Mouse (Mus musculus): Measurements from ENCODE around the gene Crk. TPM values are rescaled to one million over a fixed set of nuclear protein-coding genes. Genes with fewer than 3 reads are reported as not detected.
A peak's percentile ranks its signal among the peaks of the same experiment; 100 is the strongest.

Crk gene
- polyA plus RNA-seq, 1 experiment from 2014 or later = 130 TPM

- H3K27me3 ChIP-seq (replicated peaks; ENCODE audit: control insufficient read depth, insufficient read depth, low read length) = no peaks in the 10 kb centered on the region
- peak; percentile 95 for ATAC-seq
- no peaks in the 10 kb centered on the region for H3K36me3 ChIP-seq (ENCODE audit: control insufficient read depth, insufficient read depth)
- H3K27ac ChIP-seq (ENCODE audit: low read length) = peak within 1 kb of the TSS; percentile 99
- H3K4me2 ChIP-seq (ENCODE audit: low read length) = peak within 1 kb of the TSS; percentile 77
- H3K4me1 ChIP-seq (replicated peaks; ENCODE audit: control insufficient read depth, insufficient read depth, low read length) = peaks cover 35% of the 10 kb centered on the region
- H3K9ac ChIP-seq (replicated peaks; ENCODE audit: low read depth, low read length) = peak within 1 kb of the TSS; percentile 99
- H3K9me3 ChIP-seq (ENCODE audit: control insufficient read depth, low read length) = no peaks in the 10 kb centered on the region
- peak within 1 kb of the TSS; percentile 84 for H3K4me3 ChIP-seq (replicated peaks; ENCODE audit: low read length)
- WGBS = under 1% methylated on average over 69 of the region's 76 CpGs
Measured at GRCm38 (mm10) chr11:75732434-75733226, 53.6 kb downstream of the Crk start, which contains the start of gene Ywhae. Gene Ywhae (plus strand): TSS chr11:75732869.

GRCm38 (mm10) chr11:75733227-75733940 is 54.3 kb downstream of the Crk start:
- Histone ChIP-seq H3K9me3 (ENCODE audit: control insufficient read depth, low read length) (no peaks in the 10 kb centered on the region), H3K4me2 (ENCODE audit: low read length) (peak overlapping the region; percentile 77), H3K9ac (replicated peaks; ENCODE audit: low read depth, low read length) (peak overlapping the region; percentile 99), H3K4me3 (replicated peaks; ENCODE audit: low read length) (peak overlapping the region; percentile 84), H3K27me3 (replicated peaks; ENCODE audit: control insufficient read depth, insufficient read depth, low read length) (no peaks in the 10 kb centered on the region), H3K27ac (ENCODE audit: low read length) (peak overlapping the region; percentile 99), H3K36me3 (ENCODE audit: control insufficient read depth, insufficient read depth) (no peaks in the 10 kb centered on the region), H3K4me1 (replicated peaks; ENCODE audit: control insufficient read depth, insufficient read depth, low read length) (peaks cover 38% of the 10 kb centered on the region)
- WGBS = under 1% methylated on average over 42 of the region's 52 CpGs
- peak; percentile 57 for ATAC-seq

DNA sequence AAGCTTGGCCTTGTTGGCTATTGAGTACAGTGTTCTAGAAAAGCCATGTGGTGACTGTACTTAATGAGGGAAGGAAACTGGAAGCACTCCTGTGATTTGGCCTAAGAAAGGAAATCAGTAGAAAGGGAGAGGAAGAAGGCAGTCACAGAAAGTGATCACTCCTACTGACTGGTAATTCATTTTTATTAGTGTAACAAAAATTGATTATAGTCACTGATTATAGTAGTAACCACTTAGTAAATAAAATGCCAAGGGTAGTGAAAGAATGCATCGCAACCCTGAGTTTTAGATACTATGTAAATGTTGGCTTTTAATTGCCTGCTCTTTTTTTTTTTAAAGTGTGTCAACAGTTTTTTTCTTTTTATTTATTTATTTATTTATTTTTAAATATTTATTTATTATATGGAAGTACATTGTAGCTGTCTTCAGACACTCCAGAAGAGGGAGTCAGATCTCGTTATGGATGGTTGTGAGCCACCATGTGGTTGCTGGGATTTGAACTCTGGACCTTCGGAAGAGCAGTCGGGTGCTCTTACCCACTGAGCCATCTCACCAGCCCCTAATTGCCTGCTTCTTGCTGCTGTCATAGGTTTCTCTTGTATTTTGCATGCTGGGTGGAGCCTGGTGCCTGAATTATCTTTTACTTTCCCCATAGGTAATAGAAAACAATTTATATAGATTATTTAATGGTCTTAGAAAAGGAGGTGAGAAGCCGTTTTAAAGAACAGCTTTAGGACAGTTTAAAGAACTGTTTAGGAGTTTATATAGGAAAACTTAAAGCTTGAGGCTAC is 56.6 kb downstream of the Crk start:
- Histone ChIP-seq H3K4me1 (replicated peaks; ENCODE audit: control insufficient read depth, insufficient read depth, low read length) (peaks cover 44% of the 10 kb centered on the region), H3K27me3 (replicated peaks; ENCODE audit: control insufficient read depth, insufficient read depth, low read length) (no peaks in the 10 kb centered on the region), H3K9me3 (ENCODE audit: control insufficient read depth, low read length) (no peaks in the 10 kb centered on the region), H3K9ac (replicated peaks; ENCODE audit: low read depth, low read length) (no peak overlapping the region), H3K4me2 (ENCODE audit: low read length) (peak overlapping the region; percentile 77), H3K27ac (ENCODE audit: low read length) (no peak overlapping the region), H3K36me3 (ENCODE audit: control insufficient read depth, insufficient read depth) (no peaks in the 10 kb centered on the region), H3K4me3 (replicated peaks; ENCODE audit: low read length) (peak overlapping the region; percentile 84)
- 77% methylated on average over 5 of the region's 5 CpGs for WGBS
- ATAC-seq = no peak

DNA sequence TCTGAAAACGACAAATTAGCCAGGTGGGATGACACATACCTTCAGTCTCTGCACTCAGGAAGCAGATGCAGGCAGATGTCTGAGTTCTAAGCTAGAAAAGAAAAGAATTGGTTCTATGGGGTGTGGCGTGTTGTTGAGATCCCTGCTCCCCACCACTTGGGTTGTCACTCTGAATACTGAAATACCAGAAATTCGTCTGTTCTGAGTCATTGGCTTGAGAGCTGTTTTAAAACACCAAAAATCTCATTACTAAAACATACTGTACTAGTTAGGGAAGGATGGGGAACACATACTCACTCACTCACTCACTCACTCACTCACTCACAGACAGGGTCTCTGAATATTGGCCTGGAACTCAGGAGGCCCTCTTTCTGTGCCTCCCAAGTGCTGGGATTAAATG is 57.9 kb downstream of the Crk start:
- Histone ChIP-seq H3K9ac (replicated peaks; ENCODE audit: low read depth, low read length) (no peak overlapping the region), H3K4me3 (replicated peaks; ENCODE audit: low read length) (no peak overlapping the region), H3K4me2 (ENCODE audit: low read length) (peak overlapping the region; percentile 16), H3K9me3 (ENCODE audit: control insufficient read depth, low read length) (no peaks in the 10 kb centered on the region), H3K27me3 (replicated peaks; ENCODE audit: control insufficient read depth, insufficient read depth, low read length) (no peaks in the 10 kb centered on the region), H3K4me1 (replicated peaks; ENCODE audit: control insufficient read depth, insufficient read depth, low read length) (peaks cover 45% of the 10 kb centered on the region), H3K36me3 (ENCODE audit: control insufficient read depth, insufficient read depth) (no peaks in the 10 kb centered on the region), H3K27ac (ENCODE audit: low read length) (no peak overlapping the region)
- WGBS = 54% methylated on average over 3 of the region's 3 CpGs
- ATAC-seq = no peak

- H3K36me3 ChIP-seq (ENCODE audit: control insufficient read depth, insufficient read depth) = no peaks in the 10 kb centered on the region; the same call in 1 of the 2 replicates
- H3K9ac ChIP-seq (replicated peaks; ENCODE audit: low read depth, low read length) = no peak overlapping the region
- no peak overlapping the region for H3K4me3 ChIP-seq (replicated peaks; ENCODE audit: low read length)
- no peaks in the 10 kb centered on the region for H3K9me3 ChIP-seq (ENCODE audit: control insufficient read depth, low read length)
- H3K27ac ChIP-seq (ENCODE audit: low read length) = no peak overlapping the region
- no peaks in the 10 kb centered on the region for H3K27me3 ChIP-seq (replicated peaks; ENCODE audit: control insufficient read depth, insufficient read depth, low read length)
- H3K4me1 ChIP-seq (replicated peaks; ENCODE audit: control insufficient read depth, insufficient read depth, low read length) = peaks cover 40% of the 10 kb centered on the region
- H3K4me2 ChIP-seq (ENCODE audit: low read length) = no peak overlapping the region
- no peak for ATAC-seq
- WGBS = 83% methylated on average over 2 of the region's 2 CpGs
Measured at GRCm38 (mm10) chr11:75737806-75738476, 58.9 kb downstream of the Crk start.

GRCm38 (mm10) chr11:75738477-75738821 is 59.4 kb downstream of the Crk start:
- Histone ChIP-seq H3K4me2 (ENCODE audit: low read length) (no peak overlapping the region), H3K36me3 (ENCODE audit: control insufficient read depth, insufficient read depth) (peaks cover 2% of the 10 kb centered on the region; the same call in 1 of the 2 replicates), H3K9me3 (ENCODE audit: control insufficient read depth, low read length) (no peaks in the 10 kb centered on the region), H3K27me3 (replicated peaks; ENCODE audit: control insufficient read depth, insufficient read depth, low read length) (no peaks in the 10 kb centered on the region), H3K4me3 (replicated peaks; ENCODE audit: low read length) (no peak overlapping the region), H3K27ac (ENCODE audit: low read length) (no peak overlapping the region), H3K4me1 (replicated peaks; ENCODE audit: control insufficient read depth, insufficient read depth, low read length) (peaks cover 40% of the 10 kb centered on the region), H3K9ac (replicated peaks; ENCODE audit: low read depth, low read length) (no peak overlapping the region)
- WGBS = 98% methylated on average over 7 of the region's 7 CpGs
- no peak for ATAC-seq

GRCm38 (mm10) chr11:75740204-75740603 is 61.1 kb downstream of the Crk start:
- Histone ChIP-seq H3K9me3 (ENCODE audit: control insufficient read depth, low read length) (0 out of 2 replicates have a peak, but pooled peaks cover 4% of the 10 kb centered on the region), H3K4me2 (ENCODE audit: low read length) (no peak overlapping the region), H3K9ac (replicated peaks; ENCODE audit: low read depth, low read length) (no peak overlapping the region), H3K27me3 (replicated peaks; ENCODE audit: control insufficient read depth, insufficient read depth, low read length) (no peaks in the 10 kb centered on the region), H3K4me3 (replicated peaks; ENCODE audit: low read length) (no peak overlapping the region), H3K36me3 (ENCODE audit: control insufficient read depth, insufficient read depth) (peaks cover 2% of the 10 kb centered on the region; the same call in 1 of the 2 replicates), H3K4me1 (replicated peaks; ENCODE audit: control insufficient read depth, insufficient read depth, low read length) (peaks cover 32% of the 10 kb centered on the region), H3K27ac (ENCODE audit: low read length) (no peak overlapping the region)
- WGBS = 63% methylated on average over 3 of the region's 3 CpGs
- ATAC-seq = no peak

GRCm38 (mm10) chr11:75741615-75742014 is 62.6 kb downstream of the Crk start:
- Histone ChIP-seq H3K4me2 (ENCODE audit: low read length) (no peak overlapping the region), H3K36me3 (ENCODE audit: control insufficient read depth, insufficient read depth) (peaks cover 2% of the 10 kb centered on the region; the same call in 1 of the 2 replicates), H3K9me3 (ENCODE audit: control insufficient read depth, low read length) (0 out of 2 replicates have a peak, but pooled peaks cover 4% of the 10 kb centered on the region), H3K27ac (ENCODE audit: low read length) (no peak overlapping the region), H3K9ac (replicated peaks; ENCODE audit: low read depth, low read length) (no peak overlapping the region), H3K27me3 (replicated peaks; ENCODE audit: control insufficient read depth, insufficient read depth, low read length) (no peaks in the 10 kb centered on the region), H3K4me1 (replicated peaks; ENCODE audit: control insufficient read depth, insufficient read depth, low read length) (peaks cover 22% of the 10 kb centered on the region), H3K4me3 (replicated peaks; ENCODE audit: low read length) (no peak overlapping the region)
- no peak for ATAC-seq
- WGBS = 85% methylated on average over 3 of the region's 3 CpGs
